Mouse (Mus musculus): ENCODE data around the gene Iba57. TPM values are rescaled to one million over a fixed set of nuclear protein-coding genes. Genes with fewer than 3 reads are reported as not detected.
"Not testable (repeated sequence)": the region's sequence is repeated elsewhere in the genome, so short reads cannot be mapped to it uniquely, and the experiment has no call there.

The Iba57 gene
- 7.3 and 8.5 TPM in 2 replicates for polyA plus RNA-seq (2015; fragmentation: Nextera tagmentation; extraction: Ambion mirVana)

GRCm38 (mm10) chr11:59163255-59164236 lies at the start of gene Iba57:
TSS of gene Iba57 (minus strand) at chr11:59163739.
- H3K9ac ChIP-seq = peak within 1 kb of the TSS; percentile 89
- ATAC-seq (replicated peaks; ENCODE audit: insufficient number of reproducible peaks, insufficient read depth, low FRiP score, low read depth) = peak; percentile 97
- H3K27ac ChIP-seq = peak within 1 kb of the TSS; percentile 100
- H3K4me2 ChIP-seq = peak within 1 kb of the TSS; percentile 78
- 2% methylated on average over 68 of the region's 68 CpGs for WGBS
- peaks cover 34% of the 10 kb centered on the region for H3K4me1 ChIP-seq (replicated peaks)
- no peaks in the 10 kb centered on the region for H3K27me3 ChIP-seq
- no peaks in the 10 kb centered on the region for H3K9me3 ChIP-seq (replicated peaks)
- H3K4me3 ChIP-seq = peak within 1 kb of the TSS; percentile 83
- H3K36me3 ChIP-seq = peaks cover 3% of the 10 kb centered on the region; the same call in 1 of the 2 replicates

- H3K27me3 ChIP-seq = no peaks in the 10 kb centered on the region
- H3K4me1 ChIP-seq (replicated peaks) = peaks cover 52% of the 10 kb centered on the region
- no peak overlapping the region for H3K27ac ChIP-seq
- H3K9me3 ChIP-seq (replicated peaks) = no peaks in the 10 kb centered on the region
- H3K4me3 ChIP-seq = no peak overlapping the region
- no peak overlapping the region for H3K9ac ChIP-seq
- H3K36me3 ChIP-seq = peaks cover 35% of the 10 kb centered on the region
- ATAC-seq (replicated peaks; ENCODE audit: insufficient number of reproducible peaks, insufficient read depth, low FRiP score, low read depth) = no peak
- WGBS = 87% methylated on average over 12 of the region's 12 CpGs
- no peak overlapping the region for H3K4me2 ChIP-seq
Measured at GRCm38 (mm10) chr11:59212892-59213494, 49.5 kb upstream of the Iba57 start.

- not testable (repeated sequence) for H3K9me3 ChIP-seq (replicated peaks); H3K9ac ChIP-seq; H3K27ac ChIP-seq; ATAC-seq (replicated peaks; ENCODE audit: insufficient number of reproducible peaks, insufficient read depth, low FRiP score, low read depth); H3K27me3 ChIP-seq; H3K4me3 ChIP-seq; H3K4me2 ChIP-seq
- H3K36me3 ChIP-seq = peaks cover 35% of the 10 kb centered on the region
- WGBS = 74% methylated on average over 12 of the region's 12 CpGs
- peaks cover 51% of the 10 kb centered on the region for H3K4me1 ChIP-seq (replicated peaks)
Measured at GRCm38 (mm10) chr11:59212320-59212719, 48.8 kb upstream of the Iba57 start.

- 85% methylated on average over 9 of the region's 9 CpGs for WGBS
- H3K27me3 ChIP-seq; ATAC-seq (replicated peaks; ENCODE audit: insufficient number of reproducible peaks, insufficient read depth, low FRiP score, low read depth); H3K9me3 ChIP-seq (replicated peaks); H3K9ac ChIP-seq; H3K4me3 ChIP-seq; H3K27ac ChIP-seq; H3K4me2 ChIP-seq: not testable (repeated sequence)
- peaks cover 36% of the 10 kb centered on the region for H3K36me3 ChIP-seq
- H3K4me1 ChIP-seq (replicated peaks) = peaks cover 46% of the 10 kb centered on the region
Measured at GRCm38 (mm10) chr11:59211561-59211960, 48.0 kb upstream of the Iba57 start.

GRCm38 (mm10) chr11:59210020-59210419 lies 46.5 kb upstream of the Iba57 start:
- WGBS = 74% methylated on average over 4 of the region's 4 CpGs
- no peaks in the 10 kb centered on the region for H3K9me3 ChIP-seq (replicated peaks)
- no peak overlapping the region for H3K9ac ChIP-seq
- H3K27ac ChIP-seq = no peak overlapping the region
- H3K4me1 ChIP-seq (replicated peaks) = peaks cover 42% of the 10 kb centered on the region
- ATAC-seq (replicated peaks; ENCODE audit: insufficient number of reproducible peaks, insufficient read depth, low FRiP score, low read depth) = no peak
- H3K36me3 ChIP-seq = peaks cover 51% of the 10 kb centered on the region
- no peaks in the 10 kb centered on the region for H3K27me3 ChIP-seq
- H3K4me2 ChIP-seq = no peak overlapping the region
- H3K4me3 ChIP-seq = no peak overlapping the region

- H3K36me3 ChIP-seq = peaks cover 55% of the 10 kb centered on the region
- peak overlapping the region; percentile 20; the same call in 1 of the 2 replicates for H3K9ac ChIP-seq
- peak overlapping the region; percentile 94 for H3K4me2 ChIP-seq
- no peaks in the 10 kb centered on the region for H3K9me3 ChIP-seq (replicated peaks)
- peak overlapping the region; percentile 96; the same call in 1 of the 2 replicates for H3K27ac ChIP-seq
- ATAC-seq (replicated peaks; ENCODE audit: insufficient number of reproducible peaks, insufficient read depth, low FRiP score, low read depth) = no peak
- H3K27me3 ChIP-seq = no peaks in the 10 kb centered on the region
- peak overlapping the region; percentile 99 for H3K4me3 ChIP-seq
- 63% methylated on average over 5 of the region's 5 CpGs for WGBS
- peaks cover 41% of the 10 kb centered on the region for H3K4me1 ChIP-seq (replicated peaks)
Measured at GRCm38 (mm10) chr11:59209580-59209979, 46.0 kb upstream of the Iba57 start.

GRCm38 (mm10) chr11:59209003-59209441 lies 45.5 kb upstream of the Iba57 start:
- Histone ChIP-seq H3K27ac (peak overlapping the region; percentile 96), H3K4me3 (peak overlapping the region; percentile 99), H3K9me3 (replicated peaks) (no peaks in the 10 kb centered on the region), H3K36me3 (peaks cover 60% of the 10 kb centered on the region), H3K9ac (peak overlapping the region; percentile 95), H3K4me2 (peak overlapping the region; percentile 94), H3K4me1 (replicated peaks) (peaks cover 36% of the 10 kb centered on the region), H3K27me3 (no peaks in the 10 kb centered on the region)
- ATAC-seq (replicated peaks; ENCODE audit: insufficient number of reproducible peaks, insufficient read depth, low FRiP score, low read depth) = peak; percentile 48
- WGBS = 9% methylated on average over 18 of the region's 18 CpGs

GRCm38 (mm10) chr11:59208153-59208831 lies 44.8 kb upstream of the Iba57 start, which contains the start of gene 2310033P09Rik:
TSS of gene 2310033P09Rik (plus strand) at chr11:59208321.
- H3K9ac ChIP-seq = peak within 1 kb of the TSS; percentile 95
- H3K4me1 ChIP-seq (replicated peaks) = peaks cover 31% of the 10 kb centered on the region
- H3K27me3 ChIP-seq = no peaks in the 10 kb centered on the region
- H3K4me3 ChIP-seq = peak within 1 kb of the TSS; percentile 99
- H3K4me2 ChIP-seq = peak within 1 kb of the TSS; percentile 94
- no peaks in the 10 kb centered on the region for H3K9me3 ChIP-seq (replicated peaks)
- peak; percentile 83 for ATAC-seq (replicated peaks; ENCODE audit: insufficient number of reproducible peaks, insufficient read depth, low FRiP score, low read depth)
- WGBS = under 1% methylated on average over 67 of the region's 67 CpGs
- H3K36me3 ChIP-seq = peaks cover 60% of the 10 kb centered on the region
- peak within 1 kb of the TSS; percentile 96 for H3K27ac ChIP-seq

- peaks cover 15% of the 10 kb centered on the region for H3K4me1 ChIP-seq (replicated peaks)
- H3K27me3 ChIP-seq = no peaks in the 10 kb centered on the region
- peaks cover 31% of the 10 kb centered on the region for H3K36me3 ChIP-seq
- peak within 1 kb of the TSS; percentile 81 for H3K4me3 ChIP-seq
- under 1% methylated on average over 63 of the region's 63 CpGs for WGBS
- peak within 1 kb of the TSS; percentile 88 for H3K9ac ChIP-seq
- H3K9me3 ChIP-seq (replicated peaks) = no peaks in the 10 kb centered on the region
- peak; percentile 90 for ATAC-seq (replicated peaks; ENCODE audit: insufficient number of reproducible peaks, insufficient read depth, low FRiP score, low read depth)
- peak within 1 kb of the TSS; percentile 86 for H3K4me2 ChIP-seq
- H3K27ac ChIP-seq = peak within 1 kb of the TSS; percentile 85
Measured at GRCm38 (mm10) chr11:59202081-59202995, 38.8 kb upstream of the Iba57 start, which contains the start of gene Mrpl55. TSS of gene Mrpl55 (plus strand) at chr11:59202486.

Data from heart, embryonic 15.5 days (tissue).